Mouse (Mus musculus) myocyte (in vitro differentiated cells): ENCODE results near the gene Mylk3.

Experiments
- CEBPB ChIP-seq: IDR thresholded peaks from 2 replicates; pipeline ENCODE4 v1.6.1; 2011; ENCODE audit warnings: mild to moderate bottlenecking, moderate library complexity; ENCODE audit not compliant: poor library complexity, insufficient read depth, severe bottlenecking
- E2F4 ChIP-seq: IDR thresholded peaks from one replicate; pipeline ENCODE4 v1.6.1; 2011; ENCODE audit warnings: mild to moderate bottlenecking, control low read depth, moderate library complexity; ENCODE audit not compliant: insufficient read depth
- MAX ChIP-seq: IDR thresholded peaks from one replicate; pipeline ENCODE4 v1.6.1; 2011; ENCODE audit warnings: low read depth, mild to moderate bottlenecking, control low read depth
- MYOD1 ChIP-seq, 3 experiments: IDR thresholded peaks; one replicate each; pipeline ENCODE4 v1.6.1; 2011; ENCODE audit warnings: control low read depth in 2 of 3, low read depth in 2 of 3, mild to moderate bottlenecking in 2 of 3, moderate library complexity in 1 of 3; ENCODE audit not compliant: insufficient read length in 2 of 3, control insufficient read depth in 1 of 3
- MYOG ChIP-seq, 3 experiments: IDR thresholded peaks; one replicate each; pipeline ENCODE4 v1.6.1; 2011; ENCODE audit warnings: control low read depth in 2 of 3, low read depth in 2 of 3, mild to moderate bottlenecking in 2 of 3; ENCODE audit not compliant: insufficient read length in 2 of 3, control insufficient read depth in 1 of 3, insufficient read depth in 1 of 3
- POLR2A ChIP-seq: IDR thresholded peaks from one replicate; pipeline ENCODE4 v1.6.1; 2011; ENCODE audit warnings: low read depth, mild to moderate bottlenecking, control low read depth, moderate library complexity; ENCODE audit not compliant: insufficient read length
- POLR2AphosphoS2 ChIP-seq: IDR thresholded peaks from one replicate; pipeline ENCODE4 v1.6.1; 2011; ENCODE audit warnings: low read depth, control low read depth; ENCODE audit not compliant: insufficient read length
- REST ChIP-seq: IDR thresholded peaks from one replicate; pipeline ENCODE4 v1.6.1; 2011; ENCODE audit warnings: mild to moderate bottlenecking, control low read depth, moderate library complexity; ENCODE audit not compliant: insufficient read depth, insufficient read length
- TCF12 ChIP-seq: IDR thresholded peaks from one replicate; pipeline ENCODE4 v1.6.1; 2011; ENCODE audit warnings: mild to moderate bottlenecking, control low read depth; ENCODE audit not compliant: poor library complexity, insufficient read depth, severe bottlenecking
- TCF3 ChIP-seq: IDR thresholded peaks from one replicate; pipeline ENCODE4 v1.6.1; 2011; ENCODE audit warnings: low read depth, control low read depth; ENCODE audit not compliant: insufficient read length
- USF1 ChIP-seq: IDR thresholded peaks from one replicate; pipeline ENCODE4 v1.6.1; 2011; ENCODE audit warnings: low read depth, mild to moderate bottlenecking, control low read depth, moderate library complexity

- TF ChIP-seq USF1 (no peak), POLR2A (no peak), POLR2AphosphoS2 (no peak), MYOD1 (IDR thresholded peaks at IDR 0.05; ENCODE audit: control insufficient read depth in 1 of 3, insufficient read length in 2 of 3, low read depth in 2 of 3) (no peak), E2F4 (no peak), TCF12 (no peak), MAX (no peak), CEBPB (no peak), REST (no peak), MYOG (IDR thresholded peaks at IDR 0.05; ENCODE audit: control insufficient read depth in 1 of 3, insufficient read depth in 1 of 3, insufficient read length in 2 of 3, low read depth in 2 of 3) (no peak), TCF3 (no peak)
These were observed 64.2 kb downstream of the Mylk3 start for GRCm38 (mm10) chr8:85321981-85322380.
